Mouse (Mus musculus) erythroblast, embryonic 14.5 days (primary cell): ENCODE results near the gene Cyp4f37.

ENCODE experiments used
- GATA1 ChIP-seq: IDR thresholded peaks from 2 replicates; pipeline ENCODE4 v1.6.1; 2012; ENCODE audit warnings: low read length, inconsistent platforms, mixed read lengths
- TAL1 ChIP-seq: IDR thresholded peaks from 3 replicates; pipeline ENCODE4 v1.6.1; 2012; ENCODE audit warnings: low read length, inconsistent platforms, mixed read lengths

DNA sequence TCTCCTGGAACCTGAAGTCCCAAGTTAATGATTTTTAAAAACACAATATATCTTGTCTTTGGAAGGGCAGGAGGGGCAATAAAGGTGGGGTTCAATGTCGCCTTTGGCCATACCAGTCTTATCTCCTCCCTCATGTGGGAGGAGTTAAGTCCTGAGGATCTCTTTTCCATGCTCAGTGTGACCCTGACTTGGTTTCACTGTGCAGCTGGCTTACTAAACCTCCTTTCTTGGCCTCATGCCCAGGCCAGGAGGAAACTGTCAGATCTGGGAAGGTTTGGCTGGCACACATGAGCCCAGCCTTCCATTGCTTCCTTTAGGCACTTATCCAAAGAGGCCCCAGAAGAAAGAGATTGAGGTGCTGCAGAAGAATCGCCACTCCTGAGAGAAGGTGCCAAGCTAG, 37.6 kb downstream of the Cyp4f37 start, which contains the start of gene Cyp4f40:
- TF ChIP-seq TAL1 (no peak), GATA1 (no peak)
